Mouse (Mus musculus): ENCODE results near the gene Hagh.
A peak's percentile ranks its signal among the peaks of the same experiment; 100 is the strongest.

Hagh gene

GRCm38 (mm10) chr17:24850773-24851127 lies 10.8 kb downstream of the Hagh start:
- no peak for DNase-seq

GRCm38 (mm10) chr17:24851381-24852125 lies 11.6 kb downstream of the Hagh start:
- no peak for DNase-seq

DNA sequence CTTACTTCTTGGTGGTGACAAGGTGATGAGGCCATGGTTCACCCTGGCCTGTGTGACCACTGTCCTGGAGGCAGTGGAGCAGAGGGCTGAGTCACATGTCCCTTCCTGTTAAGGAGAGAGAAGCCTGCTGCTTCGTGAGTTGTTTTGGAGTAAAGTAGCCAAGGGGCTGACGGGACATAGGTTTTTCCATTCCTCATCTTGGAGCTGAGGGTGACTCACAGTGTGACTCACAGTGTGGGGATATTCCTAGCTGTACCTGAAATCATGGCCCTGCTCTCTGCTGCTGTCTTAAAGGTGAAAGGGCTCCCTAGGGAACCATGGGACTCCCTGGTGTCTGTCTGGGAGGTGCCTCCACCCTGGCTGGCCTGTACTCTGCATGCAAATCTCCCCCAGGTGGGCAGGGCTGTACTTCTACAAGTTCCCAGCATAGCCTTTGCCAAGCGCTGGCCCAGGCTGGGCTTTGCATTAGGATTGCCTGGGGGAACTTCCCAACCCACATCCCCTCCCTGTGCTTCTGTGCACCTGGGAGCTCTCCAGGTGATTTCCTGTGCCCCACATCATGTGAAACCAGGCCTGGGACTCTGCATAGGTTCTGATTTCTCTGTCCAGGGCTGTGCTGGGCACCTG lies 16.0 kb downstream of the Hagh start:
- no peak for DNase-seq

- no peak for DNase-seq
Measured at GRCm38 (mm10) chr17:24856589-24856988, 16.6 kb downstream of the Hagh start.

- no peak for DNase-seq
Measured at GRCm38 (mm10) chr17:24857831-24858470, 18.0 kb downstream of the Hagh start.

- no peak for DNase-seq
Measured at GRCm38 (mm10) chr17:24858967-24859366, 19.0 kb downstream of the Hagh start.

DNA sequence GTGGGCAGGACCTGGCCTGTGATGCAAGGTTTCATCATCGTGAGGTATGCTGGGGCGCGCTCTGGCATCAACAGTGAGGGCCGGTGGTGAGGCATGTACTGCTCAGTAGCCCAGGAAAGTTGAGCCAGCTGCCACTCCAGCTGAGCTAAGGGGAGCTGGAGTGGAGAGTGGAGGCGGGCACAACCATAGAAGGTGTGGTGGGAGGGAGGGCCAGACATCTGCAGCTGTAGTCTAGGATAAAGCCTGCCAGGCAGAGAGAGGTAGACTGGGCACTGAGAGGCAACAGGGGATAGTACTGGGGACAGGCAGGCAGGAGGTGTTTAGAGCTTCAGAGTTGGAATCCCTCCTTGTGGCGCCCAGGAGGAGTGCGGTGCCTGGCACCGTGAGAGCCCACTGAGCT lies 20.1 kb downstream of the Hagh start:
- DNase-seq = no peak

GRCm38 (mm10) chr17:24861785-24862184 lies 21.8 kb downstream of the Hagh start:
- DNase-seq = no peak

DNA sequence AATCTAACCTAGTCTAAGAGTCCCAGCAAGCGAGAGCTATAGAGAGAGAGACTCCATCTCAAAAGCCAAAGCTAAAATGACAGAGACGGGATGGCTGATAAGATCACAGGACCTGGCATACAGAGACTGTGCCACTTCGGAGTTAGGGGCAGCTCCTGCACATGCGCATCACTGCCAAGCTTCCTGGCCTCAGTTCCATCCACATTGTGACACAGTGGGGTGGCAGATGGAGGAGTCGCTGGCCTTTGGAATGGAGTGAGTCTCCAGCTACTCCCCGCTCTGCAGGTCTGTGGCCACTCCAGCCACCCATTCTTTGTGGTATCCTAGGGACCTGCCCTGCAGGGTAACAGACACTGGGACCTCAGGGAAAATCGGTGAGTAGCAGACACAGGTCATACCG lies 25.8 kb downstream of the Hagh start, which contains the start of gene Igfals:
Gene Igfals (plus strand): TSS at position 222 of the 400 bp plus-strand sequence.
- no peak for DNase-seq

GRCm38 (mm10) chr17:24867914-24868313 lies 28.0 kb downstream of the Hagh start:
- DNase-seq = no peak

DNA sequence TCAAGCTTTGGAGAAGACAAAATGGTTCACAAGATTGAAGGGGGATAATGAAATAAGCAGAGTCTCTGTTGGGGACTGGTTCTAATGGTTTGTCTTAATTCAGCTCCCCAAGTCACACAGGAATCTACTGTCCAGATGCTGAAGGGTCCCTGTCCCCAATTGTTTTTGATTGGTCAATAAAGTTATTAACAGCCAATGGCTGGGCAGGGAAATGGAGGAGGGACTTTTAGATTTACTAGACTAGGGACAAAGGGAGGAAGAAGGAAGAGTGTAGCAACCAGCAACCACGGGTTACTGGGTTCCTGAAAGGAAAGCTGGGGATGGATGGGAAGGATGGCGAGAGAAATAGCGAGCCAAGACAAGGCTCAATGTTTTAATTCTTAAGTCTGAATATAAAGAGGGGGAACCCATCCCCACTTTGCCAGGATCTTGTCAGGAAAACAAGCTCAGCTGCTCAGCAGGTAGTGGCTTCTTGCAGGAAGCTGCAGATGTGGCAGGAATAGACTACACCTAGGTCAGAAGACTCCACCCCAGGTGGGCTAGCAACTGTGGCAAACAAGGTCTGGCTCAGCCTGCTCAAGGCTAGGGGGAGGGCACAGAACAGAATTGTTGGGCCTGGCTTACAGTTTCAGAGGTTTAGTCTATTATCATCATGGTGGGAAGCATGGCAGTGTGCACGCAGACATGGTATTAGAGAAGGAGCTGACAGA lies 33.9 kb downstream of the Hagh start:
- DNase-seq = no peak

GRCm38 (mm10) chr17:24874405-24874745 lies 34.4 kb downstream of the Hagh start:
- no peak for DNase-seq

DNA sequence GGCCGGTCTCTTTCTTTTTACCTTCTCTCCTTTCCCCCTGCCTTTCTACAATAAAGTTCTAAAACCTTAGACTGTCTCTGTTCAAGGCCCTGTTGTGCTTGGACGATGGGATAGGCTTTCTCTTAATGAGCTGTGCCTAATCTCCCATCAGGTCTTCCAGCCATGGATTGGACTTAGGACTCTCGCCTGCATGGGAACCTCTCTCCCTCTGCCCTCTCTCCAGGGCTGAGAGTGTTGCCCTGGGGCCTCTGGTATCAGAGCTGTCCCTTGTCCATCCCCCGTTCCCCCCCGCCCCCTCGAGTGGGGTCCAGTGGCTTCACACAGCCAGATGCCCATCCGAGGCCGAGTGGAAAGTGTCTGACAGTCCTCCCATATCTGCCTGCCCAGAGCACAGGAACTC lies 35.0 kb downstream of the Hagh start:
- no peak for DNase-seq

DNA sequence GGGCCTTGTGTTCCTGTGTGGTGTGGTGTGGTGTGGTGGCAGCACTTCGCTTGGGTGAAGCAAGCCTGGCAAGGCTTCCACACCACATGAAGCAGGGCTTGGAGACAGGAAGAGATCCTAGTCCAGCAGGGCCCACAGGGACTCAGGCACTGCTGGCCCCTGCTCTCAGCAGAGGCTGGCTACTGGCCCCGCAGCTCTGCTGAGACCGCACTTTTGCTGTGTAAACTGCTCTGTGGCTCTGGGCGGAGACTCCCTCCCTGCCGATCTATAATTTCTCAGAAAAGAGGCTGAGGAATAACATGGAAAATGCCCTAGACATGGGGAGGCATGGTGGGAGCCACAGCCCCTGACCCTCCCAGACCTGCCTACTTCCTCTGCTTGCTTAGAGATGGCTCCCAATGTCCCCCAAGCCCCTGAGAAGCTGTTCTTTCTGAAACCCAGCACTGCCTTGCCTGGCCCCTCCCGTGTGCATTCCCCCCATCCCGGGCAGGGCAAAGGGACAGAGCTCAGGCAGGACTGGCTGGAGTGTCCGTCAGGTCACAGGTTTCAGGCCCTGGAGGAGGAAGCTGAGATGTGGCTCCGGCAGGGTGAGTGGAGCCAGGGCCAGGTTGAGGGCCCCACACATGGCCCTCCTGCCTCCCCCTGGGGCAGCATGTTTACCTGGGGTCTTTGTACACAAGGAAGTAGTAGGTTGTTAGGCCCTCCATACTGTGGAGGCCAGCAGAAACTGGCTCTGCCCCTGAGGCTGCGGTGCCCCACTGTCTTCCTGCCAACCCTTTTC lies 37.6 kb downstream of the Hagh start:
- DNase-seq = no peak

- DNase-seq = no peak
Measured at GRCm38 (mm10) chr17:24878117-24878397, 38.1 kb downstream of the Hagh start.

DNA sequence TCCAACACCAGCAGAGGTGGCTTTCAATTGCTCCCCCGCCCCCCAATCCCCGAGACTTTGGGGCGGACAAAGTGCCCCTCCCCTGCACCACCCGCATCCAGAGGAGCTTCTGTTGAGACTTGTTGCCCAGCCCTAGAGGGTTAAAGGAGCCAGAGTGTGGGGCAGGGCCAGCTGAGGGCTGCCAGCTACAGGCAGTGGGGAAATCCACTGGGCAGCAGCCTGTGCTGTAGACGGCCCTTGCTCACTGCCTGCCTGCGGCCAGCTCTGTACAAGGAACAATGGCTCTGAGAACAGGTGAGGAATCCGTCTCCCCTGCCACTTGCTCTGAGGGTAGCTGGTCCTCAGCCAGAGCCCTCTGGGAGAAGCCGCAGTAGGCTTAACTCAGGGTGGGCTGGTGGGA lies 38.6 kb downstream of the Hagh start:
- DNase-seq = no peak

DNA sequence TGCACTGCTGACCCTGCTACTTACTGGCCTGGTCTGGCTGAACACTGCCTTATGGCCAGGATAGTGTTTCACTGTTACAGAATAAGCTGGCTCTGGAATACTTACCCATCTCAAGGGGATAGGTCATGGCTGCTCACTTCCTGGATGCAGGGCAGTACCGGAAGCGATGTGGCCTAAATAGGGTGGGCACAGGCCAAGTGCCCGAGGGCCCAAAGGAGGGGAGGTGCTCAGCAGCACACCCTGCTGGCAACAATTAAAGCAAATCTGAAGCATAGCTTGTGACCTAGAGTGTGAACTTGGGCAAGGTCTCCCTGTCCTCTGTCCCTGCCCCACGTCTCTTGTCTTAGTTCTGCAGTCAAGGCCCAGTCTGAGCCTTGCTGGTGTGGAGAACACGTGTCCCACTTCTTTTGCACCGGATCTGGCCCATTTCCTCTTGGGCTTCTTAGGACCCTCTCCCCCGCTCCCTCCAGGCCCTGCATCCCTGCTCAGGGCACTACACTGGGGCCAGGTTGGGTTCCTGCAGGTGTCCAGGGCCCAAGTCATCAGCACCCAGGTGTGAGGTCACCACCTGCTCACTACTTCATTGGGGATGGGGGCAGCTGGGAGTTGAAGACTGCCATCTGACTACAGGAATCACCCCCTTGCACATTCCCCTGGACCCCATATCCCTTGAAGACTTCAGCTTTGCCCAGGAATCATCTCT lies 41.9 kb downstream of the Hagh start:
- DNase-seq = peak; percentile 79

GRCm38 (mm10) chr17:24884391-24884790 lies 44.4 kb downstream of the Hagh start:
- no peak for DNase-seq

DNA sequence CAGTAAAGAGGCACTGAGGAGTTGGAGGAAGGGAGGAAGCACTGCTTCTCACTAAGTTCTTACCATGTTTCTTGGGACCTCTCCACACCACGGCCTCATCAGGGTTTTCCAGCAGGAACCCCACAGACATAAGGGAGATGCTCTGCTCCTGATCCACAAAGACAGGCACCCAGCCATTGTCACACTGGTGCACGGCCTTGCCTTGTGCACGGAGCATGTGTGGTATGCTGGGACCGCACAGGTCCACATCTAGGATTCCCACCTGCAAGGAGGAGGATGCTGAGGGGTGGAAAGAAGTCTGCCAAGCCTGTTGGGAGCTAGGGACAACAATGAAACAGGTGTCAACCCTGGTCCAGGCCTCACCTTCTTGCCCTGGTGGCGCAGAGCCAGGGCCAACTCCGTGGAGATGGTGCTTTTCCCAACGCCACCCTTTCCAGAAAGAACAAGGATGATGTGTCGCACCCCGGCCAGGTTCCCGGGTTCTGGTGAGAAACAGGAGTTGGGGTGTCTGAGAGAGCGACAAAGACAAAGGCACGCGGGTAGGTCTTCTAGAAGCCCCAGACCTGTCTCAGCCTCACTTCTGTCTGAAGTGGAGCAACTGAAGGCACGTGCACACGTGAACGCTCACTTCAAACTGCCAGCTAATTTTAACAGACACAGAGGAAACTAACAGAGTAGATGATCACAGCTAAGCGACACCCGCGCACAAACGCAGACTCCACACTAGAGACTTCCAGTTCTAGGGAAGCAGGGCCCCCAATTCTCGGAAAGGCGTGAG lies 45.6 kb downstream of the Hagh start:
- DNase-seq = no peak

DNA sequence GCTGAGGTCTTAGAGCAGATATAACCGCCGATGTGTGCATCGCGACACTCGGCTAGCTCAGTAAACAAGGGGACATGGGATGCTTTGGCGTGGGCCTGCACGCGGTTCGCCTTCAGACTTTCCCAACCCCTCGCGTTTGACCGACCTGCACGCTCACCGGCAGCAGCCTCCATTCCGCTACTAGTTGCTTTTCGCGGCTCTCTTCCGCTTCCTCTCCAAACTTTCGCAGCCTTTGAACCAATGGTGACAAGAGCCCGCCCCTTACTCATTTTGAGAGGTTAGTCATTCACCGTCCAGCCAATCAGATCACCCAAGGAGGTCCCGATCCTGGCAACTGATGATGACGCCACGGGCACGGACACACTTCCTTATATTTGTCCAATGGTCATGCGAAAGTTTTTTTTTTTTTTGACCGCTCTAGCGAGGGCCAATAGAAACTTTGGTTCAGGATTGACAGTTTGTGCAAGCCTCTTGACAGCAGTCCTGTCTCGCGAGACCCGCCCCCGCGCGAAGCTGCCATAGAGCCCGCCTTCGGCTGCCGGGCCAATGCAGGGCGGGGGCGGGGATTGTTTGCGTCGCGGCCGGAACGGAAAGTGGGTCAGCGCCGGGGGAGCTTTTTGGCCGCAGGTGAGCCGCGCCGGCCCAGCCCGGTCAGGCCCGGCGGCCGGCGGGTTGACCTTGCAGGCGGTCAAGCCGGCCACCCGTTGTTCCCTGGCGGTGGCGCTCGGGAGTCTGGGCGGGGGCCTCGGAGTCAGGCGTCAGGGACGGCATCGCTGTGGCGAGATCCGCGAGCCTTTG lies 46.4 kb downstream of the Hagh start, which contains the start of the genes Nubp2 and Spsb3:
Gene Nubp2 (minus strand): TSS at position 216 of the 798 bp plus-strand sequence.
Gene Spsb3 (plus strand): TSS at position 510 of the 798 bp plus-strand sequence.
- DNase-seq = peak; percentile 100

DNA sequence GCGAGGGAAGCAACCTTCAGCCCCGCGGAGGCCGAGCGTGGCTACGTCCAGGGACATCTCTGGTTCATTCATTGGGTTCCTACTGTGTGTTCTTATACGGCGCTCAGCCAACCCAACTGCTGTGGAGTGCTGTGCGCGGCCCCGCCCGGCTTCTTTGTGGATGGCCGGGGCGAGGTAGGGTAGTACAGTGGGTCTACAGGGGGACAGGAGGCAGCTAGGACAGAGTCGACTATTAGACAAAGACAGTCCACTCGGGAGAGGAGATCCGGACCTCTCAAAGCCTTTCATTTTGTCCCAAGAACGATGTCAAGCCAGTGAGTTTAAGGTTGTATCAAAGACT lies 47.0 kb downstream of the Hagh start:
- no peak for DNase-seq

All from retina, postnatal 1 day (tissue).